21 mouse cellular contexts compared by ENCODE assay signal in genomic region chr2:156231340-156231739, GRCm38 (mm10). TPM values are rescaled to one million over a fixed set of nuclear protein-coding genes. Genes with fewer than 3 reads are reported as not detected.
DNase-seq lines count a peak whose midpoint lies in the region; ATAC-seq and TF ChIP-seq lines count a peak whose summit lies in the region.
"Had no signal": no experiment of that assay in that cellular context is flagged by ENCODE, and none has a peak within 500 bp of the region (broad histone marks: within the 10 kb centered on the region; RNA-seq: fewer than 3 reads in every experiment).

No protein-coding gene starts in this region.

- H3K36me3 ChIP-seq in hindbrain, postnatal 0 days (ENCODE audit: insufficient read depth, low read length) = 0 out of 2 replicates have a peak, but pooled peaks cover 4% of the 10 kb centered on the region

- no peak for DNase-seq in cerebellum, postnatal 4 days (ENCODE audit: low spot score in 2 of 2)
- DNase-seq in brain, adult 2 months (ENCODE audit: low read depth, low spot score) = peak; percentile 68
- DNase-seq in cerebellum, adult 2 months = peak; percentile 51 to 74
- DNase-seq in cerebellum, postnatal 10 days = peak; percentile 27 to 38
- DNase-seq in adrenal gland, postnatal 14 days = no peak
- DNase-seq in frontal cortex, postnatal 25 days (ENCODE audit: low spot score in 2 of 2) = no peak
- DNase-seq in hindbrain, postnatal 0 days (ENCODE audit: low spot score) = no peak
- DNase-seq: adrenal gland, adult 8-10 months; B cell, adult 2 months; forebrain, postnatal 0 days; gastrocnemius, adult 2 months; gastrocnemius, postnatal 25 days; heart, postnatal 4 days; kidney, adult 18-20 months had no signal

- TF ChIP-seq CTCF in cerebellum, adult 2 months (IDR thresholded peaks at IDR 0.05; ENCODE audit: borderline replicate concordance, insufficient read depth, low read depth, low read length) = no peak
- TF ChIP-seq CTCF in hindbrain, postnatal 0 days (IDR thresholded peaks at IDR 0.05; ENCODE audit: low read depth) = no peak

- H3K4me1 ChIP-seq in cerebellum, adult 2 months (ENCODE audit: control insufficient read depth, insufficient read depth, low read length) = peaks cover 19% of the 10 kb centered on the region
- H3K4me1 ChIP-seq in hindbrain, postnatal 0 days (ENCODE audit: insufficient read depth, low read length) = peaks cover 11% of the 10 kb centered on the region
- H3K4me1 ChIP-seq: heart, embryonic 13.5 days; hindbrain, embryonic 12.5 days; intestine, embryonic 15.5 days had no signal

- H3K9me3 ChIP-seq in hindbrain, postnatal 0 days (ENCODE audit: low read length) = no peaks in the 10 kb centered on the region
- H3K9me3 ChIP-seq: embryonic facial prominence, embryonic 12.5 days; G1E; heart, embryonic 13.5 days; hindbrain, embryonic 12.5 days; intestine, embryonic 15.5 days had no signal

- no peak overlapping the region for H3K9ac ChIP-seq in hindbrain, postnatal 0 days (replicated peaks; ENCODE audit: low read length)
- H3K9ac ChIP-seq: embryonic facial prominence, embryonic 12.5 days; forebrain, postnatal 0 days; heart, embryonic 13.5 days; hindbrain, embryonic 12.5 days; intestine, embryonic 15.5 days had no signal

- no peaks in the 10 kb centered on the region for H3K27me3 ChIP-seq in cerebellum, adult 2 months (ENCODE audit: control insufficient read depth, insufficient read depth, low read length)
- H3K27me3 ChIP-seq in hindbrain, postnatal 0 days (ENCODE audit: insufficient read depth, low read length) = no peaks in the 10 kb centered on the region
- H3K27me3 ChIP-seq: embryonic facial prominence, embryonic 12.5 days; heart, embryonic 13.5 days; hindbrain, embryonic 12.5 days; intestine, embryonic 15.5 days had no signal

- no peak overlapping the region for H3K4me2 ChIP-seq in hindbrain, postnatal 0 days (ENCODE audit: low read depth, low read length)
- H3K4me2 ChIP-seq: embryonic facial prominence, embryonic 12.5 days; heart, embryonic 13.5 days; hindbrain, embryonic 12.5 days; intestine, embryonic 15.5 days had no signal

- H3K27ac ChIP-seq in cerebellum, adult 2 months (ENCODE audit: insufficient read depth, low read length) = no peak overlapping the region
- H3K27ac ChIP-seq in hindbrain, postnatal 0 days = no peak overlapping the region
- H3K27ac ChIP-seq: embryonic facial prominence, embryonic 12.5 days; heart, embryonic 13.5 days; hindbrain, embryonic 12.5 days; intestine, embryonic 15.5 days had no signal

- ATAC-seq in cerebellum, adult (ENCODE audit: insufficient number of reproducible peaks, low FRiP score, low TSS enrichment) = peak; percentile 70; the same call in 1 of the 2 replicates
- no peak for ATAC-seq in hindbrain, postnatal 0 days
- ATAC-seq: CD4-positive, CD25-positive, alpha-beta regulatory T cell, adult 4 months; forebrain, postnatal 0 days; intestine, embryonic 15.5 days had no signal

- H3K4me3 ChIP-seq in cerebellum, adult 2 months (replicated peaks; ENCODE audit: insufficient read depth, low read depth, low read length) = no peak overlapping the region
- no peak overlapping the region for H3K4me3 ChIP-seq in hindbrain, postnatal 0 days (ENCODE audit: low read length)
- H3K4me3 ChIP-seq: embryonic facial prominence, embryonic 12.5 days; gastrocnemius, adult 2 months; heart, embryonic 13.5 days; hindbrain, embryonic 12.5 days; intestine, embryonic 15.5 days had no signal

- TF ChIP-seq POLR2A in cerebellum, adult 2 months (IDR thresholded peaks at IDR 0.05; ENCODE audit: borderline replicate concordance, insufficient read depth, low read length) = no peak

RNA-seq across cellular contexts. Expression of gene Phf20, which starts 35.1 kb away (rescaled TPM):
- 44.6 and 48.3 TPM in 2 replicates for polyA plus RNA-seq in cerebellum, adult 2 months (2012; rRNA removed)
- 40.9 and 44.4 TPM in 2 replicates for total RNA-seq in adrenal gland, postnatal 14 days (2021)
- total RNA-seq in hindbrain, postnatal 0 days (2014; rRNA removed) = 27.3 and 31.0 TPM in 2 replicates
- polyA plus RNA-seq in hindbrain, postnatal 0 days (2015; fragmentation: Nextera tagmentation; extraction: Ambion mirVana) = 100 and 105 TPM in 2 replicates

RNA-seq across cellular contexts. Expression of gene Rbm39, which starts 51.3 kb away (rescaled TPM):
- 144 and 145 TPM in 2 replicates for polyA plus RNA-seq in cerebellum, adult 2 months (2012; rRNA removed)
- total RNA-seq in adrenal gland, postnatal 14 days (2021) = 338 and 382 TPM in 2 replicates
- 250 and 341 TPM in 2 replicates for total RNA-seq in hindbrain, postnatal 0 days (2014; rRNA removed)
- 448 and 480 TPM in 2 replicates for polyA plus RNA-seq in hindbrain, postnatal 0 days (2015; fragmentation: Nextera tagmentation; extraction: Ambion mirVana)

Comparison
In these comparisons a context has a peak if more than half of its experiments do, and no peak if none do; other contexts are left out.
1. DNase-seq: peak in brain, adult 2 months (single experiment), cerebellum, adult 2 months (2 of 2) and cerebellum, postnatal 10 days (2 of 2); none in cerebellum, postnatal 4 days (0 of 2), adrenal gland, postnatal 14 days (single experiment), frontal cortex, postnatal 25 days (0 of 2) and hindbrain, postnatal 0 days (single experiment).